24 mouse cellular contexts compared by ENCODE assay signal in the genomic region with DNA sequence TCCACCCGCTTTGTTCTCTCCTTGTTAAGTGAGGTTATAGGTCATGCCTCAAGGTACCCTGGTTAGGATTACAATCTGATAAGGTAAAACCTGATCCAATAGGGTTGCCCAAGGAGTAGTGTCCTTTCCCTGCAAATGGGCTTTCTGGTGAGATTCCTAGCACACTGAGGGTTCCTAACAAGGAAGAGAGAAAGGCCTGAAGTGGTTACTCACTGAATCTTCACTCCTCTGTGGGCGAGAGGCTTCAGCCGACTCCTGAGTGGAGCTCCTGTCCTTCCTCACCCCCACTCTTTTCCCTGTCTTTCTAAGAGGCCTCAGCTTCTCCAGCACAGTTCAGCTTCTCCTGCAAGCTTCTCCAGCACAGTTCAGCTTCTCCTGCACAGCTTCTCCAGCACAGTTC.
"Had no signal": no experiment of that assay in that cellular context is flagged by ENCODE, and none has a peak within 500 bp of the region (broad histone marks: within the 10 kb centered on the region; RNA-seq: fewer than 3 reads in every experiment).

No protein-coding gene starts in this region.

- ATAC-seq: inflammation-experienced regulatory T-cells, adult 6 months; intestine, embryonic 15.5 days; intestine, postnatal 0 days; liver, embryonic 12.5 days had no signal

- H3K4me3 ChIP-seq: heart, adult 2 months; heart, embryonic 13.5 days; heart, embryonic 15.5 days; hindbrain, embryonic 10.5 days; hindbrain, embryonic 12.5 days; hindbrain, embryonic 15.5 days; intestine, embryonic 15.5 days; limb, embryonic 13.5 days; limb, embryonic 15.5 days; liver, embryonic 12.5 days had no signal

- H3K27ac ChIP-seq: heart, adult 2 months; heart, embryonic 13.5 days; heart, embryonic 15.5 days; hindbrain, embryonic 10.5 days; hindbrain, embryonic 12.5 days; hindbrain, embryonic 15.5 days; intestine, embryonic 15.5 days; limb, embryonic 13.5 days; limb, embryonic 15.5 days; liver, embryonic 12.5 days; liver, embryonic 14.5 days had no signal

- H3K4me2 ChIP-seq: heart, embryonic 11.5 days; heart, embryonic 13.5 days; heart, embryonic 15.5 days; hindbrain, embryonic 12.5 days; hindbrain, embryonic 15.5 days; intestine, embryonic 15.5 days; limb, embryonic 13.5 days; limb, embryonic 15.5 days; liver, embryonic 12.5 days had no signal

- H3K27me3 ChIP-seq: heart, embryonic 13.5 days; heart, embryonic 15.5 days; hindbrain, embryonic 12.5 days; hindbrain, embryonic 15.5 days; intestine, embryonic 15.5 days; limb, embryonic 13.5 days; limb, embryonic 15.5 days; liver, embryonic 12.5 days had no signal

- DNase-seq: gastrocnemius, postnatal 14 days; gastrocnemius, postnatal 36 days; heart, adult 2 months; heart, postnatal 4 days; kidney, adult 18-20 months; kidney, adult 8-10 months; kidney, postnatal 10 days; kidney, postnatal 25 days; layer of hippocampus, adult 9-11 months; layer of hippocampus, postnatal 36 days; left cerebral cortex, postnatal 4 days had no signal

- H3K9ac ChIP-seq: heart, embryonic 13.5 days; heart, embryonic 15.5 days; hindbrain, embryonic 12.5 days; hindbrain, embryonic 15.5 days; intestine, embryonic 15.5 days; limb, embryonic 13.5 days; limb, embryonic 15.5 days; liver, embryonic 12.5 days; liver, embryonic 14.5 days had no signal

- H3K36me3 ChIP-seq: heart, embryonic 13.5 days; heart, embryonic 15.5 days; hindbrain, embryonic 10.5 days; hindbrain, embryonic 12.5 days; hindbrain, embryonic 15.5 days; intestine, embryonic 15.5 days; limb, embryonic 13.5 days; limb, embryonic 15.5 days; liver, embryonic 12.5 days had no signal

- H3K9me3 ChIP-seq: heart, embryonic 13.5 days; heart, embryonic 15.5 days; hindbrain, embryonic 10.5 days; hindbrain, embryonic 12.5 days; hindbrain, embryonic 15.5 days; intestine, embryonic 15.5 days; limb, embryonic 13.5 days; limb, embryonic 15.5 days; liver, embryonic 12.5 days had no signal

- H3K4me1 ChIP-seq: heart, embryonic 15.5 days; hindbrain, embryonic 12.5 days; hindbrain, embryonic 15.5 days; intestine, embryonic 15.5 days; limb, embryonic 15.5 days; liver, embryonic 12.5 days had no signal
